Mouse (Mus musculus) CH12.LX (cell line): ENCODE results near the gene Map7. TPM values are rescaled to one million over a fixed set of nuclear protein-coding genes. Genes with fewer than 3 reads are reported as not detected.

ENCODE experiments used
- DNase-seq: peaks from one replicate; pipeline ENCODE4 v3.0.0-alpha.2; 2013; ENCODE audit errors: extremely low read depth
- H3K27ac ChIP-seq: 2 replicates; pipeline ENCODE4 v1.5.1; 2012; ENCODE audit warnings: low read depth, mild to moderate bottlenecking, control low read depth, moderate library complexity; ENCODE audit not compliant: insufficient read depth
- H3K27me3 ChIP-seq: replicated peaks from 2 replicates; pipeline ENCODE3; 2012; ENCODE audit warnings: inconsistent platforms
- H3K36me3 ChIP-seq, 2 experiments: replicated peaks in 1 of 2; 2 replicates each; pipeline versions ENCODE3 to v1.6.1; 2012; ENCODE audit warnings: inconsistent platforms in 1 of 2, low read length in 1 of 2, mild to moderate bottlenecking in 1 of 2, mixed read lengths in 1 of 2, moderate library complexity in 1 of 2; ENCODE audit not compliant: control insufficient read depth in 1 of 2, insufficient read depth in 1 of 2
- H3K4me1 ChIP-seq, 2 experiments: 2 replicates each; pipeline ENCODE4 v1.6.1; 2012; ENCODE audit warnings: inconsistent platforms in 1 of 2, moderate library complexity in 1 of 2; ENCODE audit not compliant: insufficient read depth in 2 of 2, control insufficient read depth in 1 of 2
- H3K4me2 ChIP-seq: 2 replicates; pipeline ENCODE4 v1.6.1; 2012; ENCODE audit warnings: low read depth, mild to moderate bottlenecking, control low read depth; ENCODE audit not compliant: poor library complexity, insufficient read depth, severe bottlenecking
- H3K4me3 ChIP-seq, 3 experiments: fragments of 150-350 bp in 1 of 3; sonication (generic) in 1 of 3; replicated peaks in 1 of 3; 2 replicates each; pipeline versions ENCODE3 to v1.5.1; 2011 to 2012; ENCODE audit warnings: low read depth in 2 of 3, low read length in 2 of 3, mild to moderate bottlenecking in 2 of 3, moderate library complexity in 2 of 3, control low read depth in 1 of 3, improper control_type of control experiment in 1 of 3, inconsistent platforms in 1 of 3, mixed read lengths in 1 of 3; ENCODE audit not compliant: poor library complexity in 1 of 3
- H3K79me2 ChIP-seq: replicated peaks from 2 replicates; pipeline ENCODE4 v1.6.1; 2012; ENCODE audit warnings: mild to moderate bottlenecking, moderate library complexity; ENCODE audit not compliant: control insufficient read depth, poor library complexity, insufficient read depth, severe bottlenecking; ENCODE audit errors: extremely low read depth
- H3K9ac ChIP-seq: 2 replicates; pipeline ENCODE4 v1.6.1; 2012; ENCODE audit warnings: low read depth, mild to moderate bottlenecking, control low read depth, moderate library complexity; ENCODE audit not compliant: insufficient read depth
- H3K9me3 ChIP-seq: replicated peaks from 2 replicates; pipeline ENCODE3; 2012; ENCODE audit warnings: low read length, inconsistent platforms, mixed read lengths
- ELF1 ChIP-seq: IDR thresholded peaks from 2 replicates; pipeline ENCODE4 v1.6.1; 2014; ENCODE audit warnings: low read depth, mild to moderate bottlenecking, inconsistent platforms, low read length, improper control_type of control experiment
- EP300 ChIP-seq: IDR thresholded peaks from 2 replicates; pipeline ENCODE4 v1.6.1; 2011; ENCODE audit warnings: low read length, improper control_type of control experiment
- ETS1 ChIP-seq: conservative IDR thresholded peaks from 2 replicates; pipeline ENCODE4 v1.6.1; 2012; ENCODE audit warnings: low read depth, mild to moderate bottlenecking, inconsistent platforms, low read length, improper control_type of control experiment, moderate library complexity
- HCFC1 ChIP-seq: IDR thresholded peaks from 2 replicates; pipeline ENCODE4 v1.6.1; 2012; ENCODE audit warnings: low read depth, mild to moderate bottlenecking, inconsistent platforms, low read length, improper control_type of control experiment
- IRF4 ChIP-seq: IDR thresholded peaks from 2 replicates; pipeline ENCODE4 v1.6.1; 2014; ENCODE audit warnings: low read depth, mild to moderate bottlenecking, inconsistent platforms, low read length, improper control_type of control experiment
- JUN ChIP-seq: IDR thresholded peaks from 2 replicates; pipeline ENCODE4 v1.6.1; 2011; ENCODE audit warnings: low read depth, mild to moderate bottlenecking, low read length, improper control_type of control experiment, moderate library complexity; ENCODE audit not compliant: insufficient read depth
- KAT2A ChIP-seq: IDR thresholded peaks from 2 replicates; pipeline ENCODE4 v1.6.1; 2012; ENCODE audit warnings: low read length, improper control_type of control experiment, inconsistent platforms; ENCODE audit not compliant: insufficient replicate concordance
- MAFK ChIP-seq: IDR thresholded peaks from 2 replicates; pipeline ENCODE4 v1.6.1; 2011; ENCODE audit warnings: low read length, improper control_type of control experiment; ENCODE audit not compliant: insufficient replicate concordance
- MEF2A ChIP-seq: IDR thresholded peaks from 2 replicates; pipeline ENCODE4 v1.6.1; 2014; ENCODE audit warnings: low read depth, mild to moderate bottlenecking, inconsistent platforms, low read length, improper control_type of control experiment, borderline replicate concordance
- MYC ChIP-seq: IDR thresholded peaks from 2 replicates; pipeline ENCODE4 v1.6.1; 2011; ENCODE audit warnings: low read depth, mild to moderate bottlenecking, improper control_type of control experiment, low read length
- NELFE ChIP-seq: IDR thresholded peaks from 2 replicates; pipeline ENCODE4 v1.6.1; 2011; ENCODE audit warnings: low read depth, low read length, improper control_type of control experiment
- NRF1 ChIP-seq: IDR thresholded peaks from 2 replicates; pipeline ENCODE4 v1.6.1; 2014; ENCODE audit warnings: low read depth, mild to moderate bottlenecking, inconsistent platforms, low read length, improper control_type of control experiment, moderate library complexity
- PAX5 ChIP-seq: IDR thresholded peaks from 2 replicates; pipeline ENCODE4 v1.6.1; 2012; ENCODE audit warnings: low read length, inconsistent platforms, mixed read lengths
- POLR2A ChIP-seq: IDR thresholded peaks from 2 replicates; pipeline ENCODE4 v1.6.1; 2011; ENCODE audit warnings: low read depth, mild to moderate bottlenecking, improper control_type of control experiment, low read length
- RAD21 ChIP-seq: IDR thresholded peaks from 2 replicates; pipeline ENCODE4 v1.6.1; 2011; ENCODE audit warnings: low read depth, mild to moderate bottlenecking, low read length, improper control_type of control experiment, moderate library complexity
- RCOR1 ChIP-seq: conservative IDR thresholded peaks from 2 replicates; pipeline ENCODE4 v1.6.1; 2012; ENCODE audit warnings: low read depth, mild to moderate bottlenecking, inconsistent platforms, low read length, improper control_type of control experiment
- SIN3A ChIP-seq: IDR thresholded peaks from 2 replicates; pipeline ENCODE4 v1.6.1; 2012; ENCODE audit warnings: low read length, improper control_type of control experiment, inconsistent platforms
- TCF12 ChIP-seq: IDR thresholded peaks from 2 replicates; pipeline ENCODE4 v1.6.1; 2014; ENCODE audit warnings: low read depth, mild to moderate bottlenecking, inconsistent platforms, low read length, improper control_type of control experiment
- UBTF ChIP-seq: IDR thresholded peaks from 2 replicates; pipeline ENCODE4 v1.6.1; 2012; ENCODE audit warnings: low read depth, mild to moderate bottlenecking, inconsistent platforms, low read length, improper control_type of control experiment, moderate library complexity
- USF1 ChIP-seq: IDR thresholded peaks from 2 replicates; pipeline ENCODE4 v1.6.1; 2014; ENCODE audit warnings: low read depth, mild to moderate bottlenecking, inconsistent platforms, low read length, improper control_type of control experiment
- USF2 ChIP-seq: conservative IDR thresholded peaks from 2 replicates; pipeline ENCODE4 v1.6.1; 2011; ENCODE audit warnings: low read depth, low read length, improper control_type of control experiment
- ZKSCAN1 ChIP-seq: IDR thresholded peaks from 2 replicates; pipeline ENCODE4 v1.6.1; 2012; ENCODE audit warnings: low read depth, inconsistent platforms, low read length, improper control_type of control experiment, borderline replicate concordance
- ZNF384 ChIP-seq: IDR thresholded peaks from 2 replicates; pipeline ENCODE4 v1.6.1; 2012; ENCODE audit warnings: low read depth, low read length, improper control_type of control experiment, inconsistent platforms
- dilution Hi-C: fragments of 300-500 bp; cut with MboI; formaldehyde crosslinking; loops from 2 replicates; pipeline ENCODE4 v1.14.3; 2020; ENCODE audit warnings: low sequenced_read_pairs; ENCODE audit not compliant: extremely low pct_unique_long_range_greater_than_20kb, extremely low pct_ligation_motif_present
- in situ Hi-C: fragments of 300-500 bp; cut with MboI; formaldehyde crosslinking; loops from 3 replicates; pipeline ENCODE4 v1.14.3; 2019; ENCODE audit warnings: low sequenced_read_pairs, low pct_ligation_motif_present, low pct_unique_long_range_greater_than_20kb, mixed read lengths
- polyA plus RNA-seq: library from polyadenylated mRNA; unstranded; fragments of >175 nt; gene quantifications from 2 replicates; pipeline ENCODE4 v1.2.1, GENCODE M21; 2012; ENCODE audit warnings: low read depth; ENCODE audit not compliant: insufficient read length
- total RNA-seq, 2 experiments: library from RNA; depleted of rRNA; stranded (reverse); fragments of 300-350 nt in 1 of 2; fragments of >200 nt in 1 of 2; gene quantifications; 2 replicates each; pipeline ENCODE4 v1.2.3; 2012 to 2014

Gene Map7
- total and polyA plus RNA-seq, 3 experiments: 7.4 to 31.1 (median 21.6) TPM

DNA sequence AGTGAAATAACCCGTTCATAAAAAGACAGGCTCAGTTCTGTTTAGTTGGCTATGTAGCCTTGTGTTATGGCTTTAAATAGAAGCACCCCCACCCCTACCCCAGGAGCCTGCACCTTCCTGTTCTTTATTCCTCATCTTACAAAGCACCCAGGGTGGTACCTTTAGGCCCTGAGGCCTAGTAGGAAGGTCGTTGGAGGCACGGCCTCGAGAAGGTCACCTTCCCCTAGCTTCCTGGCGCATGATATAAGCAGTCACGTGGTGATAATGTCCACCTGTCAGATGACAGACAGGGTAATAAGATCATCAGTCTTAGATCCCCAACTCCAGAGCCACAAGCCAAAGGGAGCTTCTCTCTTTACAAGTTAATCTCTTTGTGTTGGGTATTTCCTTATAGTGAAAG lies 68.7 kb downstream of the Map7 start:
- Histone ChIP-seq H3K9ac (no peak overlapping the region), H3K27me3 (no peaks in the 10 kb centered on the region)
- dilution Hi-C loops: no loop called here
- TF ChIP-seq MAFK (no peak), JUN (no peak), NRF1 (no peak), MEF2A (no peak), USF2 (no peak), MYC (no peak), PAX5 (no peak), ZKSCAN1 (no peak), TCF12 (no peak)
- TF ChIP-seq, all 38 proteins: peak for 0
- DNase-seq: no peak
- Histone ChIP-seq H3K9me3 (no peaks in the 10 kb centered on the region), H3K4me3 (no peak overlapping the region), H3K27ac (no peak overlapping the region), H3K79me2 (no peaks in the 10 kb centered on the region), H3K36me3 (no peaks in the 10 kb centered on the region), H3K4me1 (peaks cover 0 to 7% of the 10 kb centered on the region in 2 experiments; a peak in 1 of 4 replicates), H3K4me2 (no peak overlapping the region)
- in situ Hi-C loops: no loop called here

- Histone ChIP-seq H3K27ac (no peak overlapping the region), H3K9me3 (no peaks in the 10 kb centered on the region), H3K9ac (no peak overlapping the region), H3K36me3 (no peaks in the 10 kb centered on the region), H3K4me2 (no peak overlapping the region), H3K27me3 (no peaks in the 10 kb centered on the region), H3K4me3 (no peak overlapping the region), H3K79me2 (no peaks in the 10 kb centered on the region)
- no peak for DNase-seq
- dilution Hi-C loops: no loop called here
- in situ Hi-C loops: no loop called here
- TF ChIP-seq UBTF (no peak), SIN3A (no peak), ZKSCAN1 (no peak), TCF12 (no peak), KAT2A (no peak), USF1 (no peak), ZNF384 (no peak), ELF1 (no peak), EP300 (no peak), MYC (no peak), NELFE (no peak), USF2 (no peak), RAD21 (no peak), HCFC1 (no peak), ETS1 (no peak), POLR2A (no peak), MEF2A (no peak), IRF4 (no peak), RCOR1 (no peak), JUN (no peak)
- TF ChIP-seq, all 38 proteins: peak for 0
- H3K4me1 ChIP-seq: peaks cover 0 to 7% of the 10 kb centered on the region in 2 experiments; a peak in 1 of 4 replicates
Observed at GRCm38 (mm10) chr10:20218866-20219265, 70.6 kb downstream of the Map7 start.
